Mouse (Mus musculus) ovary, postnatal 36 days (tissue): ENCODE data around the gene Pds5a.

Source experiments
- DNase-seq: peaks from one replicate; pipeline ENCODE4 v3.0.0; 2022; ENCODE audit warnings: low spot score, mixed read lengths

Pds5a gene

DNA sequence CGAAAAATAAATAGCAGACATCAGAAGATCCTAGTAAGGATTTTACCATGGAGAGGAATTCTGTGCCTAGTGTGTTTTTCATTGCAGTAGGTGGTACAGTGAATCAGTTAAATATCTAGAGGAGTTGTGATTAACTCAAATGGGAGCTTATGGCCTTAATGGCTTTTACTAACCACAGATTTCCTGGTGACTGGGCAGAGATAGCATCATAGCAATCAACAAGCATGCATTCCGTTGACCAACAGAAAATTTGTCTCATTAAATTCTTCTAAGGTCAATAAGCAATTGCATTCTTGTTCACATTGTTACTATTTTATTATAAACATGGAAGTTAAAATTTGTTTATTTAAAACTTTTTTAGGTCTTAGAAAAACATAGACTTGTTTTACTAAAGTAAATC, 132.6 kb downstream of the Pds5a start:
- no peak for DNase-seq

DNA sequence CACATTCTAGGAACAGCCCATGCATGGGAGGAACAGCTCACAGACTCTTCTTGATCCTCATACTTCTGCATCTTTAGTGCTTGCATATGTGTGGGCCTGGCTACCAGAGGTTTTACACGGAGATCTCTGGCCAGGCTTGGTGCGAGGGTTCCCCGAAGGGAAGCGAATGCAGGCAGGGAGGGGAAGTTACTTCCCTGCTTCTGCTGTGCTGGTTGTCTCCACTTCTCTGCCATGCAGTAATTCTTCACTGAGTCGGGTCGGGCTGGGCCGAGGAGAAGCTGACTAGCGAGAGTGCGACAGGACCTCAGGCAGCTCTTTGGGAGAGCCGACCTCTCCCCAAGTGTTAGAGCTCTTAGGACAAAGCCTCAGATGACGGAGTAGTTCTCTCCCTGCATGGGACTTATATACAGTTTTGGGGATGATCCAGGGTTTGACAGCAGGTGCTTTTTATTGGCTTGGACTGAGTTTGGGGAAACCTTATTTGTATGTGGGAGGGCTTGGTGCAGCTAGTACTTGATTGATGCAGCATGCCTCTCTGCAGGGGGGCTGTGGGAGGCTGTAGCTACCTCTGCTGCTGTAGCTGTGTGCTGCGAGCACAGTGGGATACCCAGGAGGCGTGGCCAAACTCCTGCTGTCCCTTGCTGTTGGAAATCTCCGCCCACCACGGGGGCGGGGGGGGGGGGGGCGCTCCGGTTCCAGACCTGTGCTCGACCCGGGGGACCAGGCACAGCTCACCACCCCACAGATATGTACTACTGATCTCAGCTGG, 136.8 kb downstream of the Pds5a start:
- peak; percentile 4 for DNase-seq

DNA sequence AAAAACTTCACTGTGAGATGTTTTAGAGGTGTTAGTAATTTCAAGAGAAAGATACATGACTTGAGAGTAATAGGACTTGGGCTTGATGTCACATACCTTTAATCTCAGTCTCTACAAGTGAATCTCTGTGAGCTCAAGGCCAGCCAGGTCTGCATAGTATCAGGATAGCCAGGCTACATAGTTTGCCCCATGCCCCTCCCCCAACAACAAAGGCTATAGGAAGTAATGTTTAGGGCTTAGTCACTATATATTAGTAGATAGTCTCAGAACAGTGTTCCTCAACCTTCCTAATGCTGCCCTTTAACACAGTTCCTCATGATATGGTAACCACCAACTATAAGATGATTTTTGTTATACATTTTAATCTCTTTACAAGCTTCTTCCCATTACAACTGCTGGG, 141.0 kb downstream of the Pds5a start:
- no peak for DNase-seq
